Mouse (Mus musculus) bone marrow, adult 2 months (tissue): ENCODE data around the gene Dlk1.

ENCODE experiments used
- CTCF ChIP-seq: fragments of 200-500 bp; IDR thresholded peaks from 2 replicates; pipeline ENCODE4 v1.5.1; 2011; ENCODE audit warnings: low read length, control low read depth; ENCODE audit not compliant: control insufficient read depth, insufficient read depth
- POLR2A ChIP-seq: fragments of 200-500 bp; IDR thresholded peaks from 2 replicates; pipeline ENCODE4 v1.6.1; 2011; ENCODE audit warnings: low read depth, mild to moderate bottlenecking, control low read depth, low read length, borderline replicate concordance; ENCODE audit not compliant: control insufficient read depth

DNA sequence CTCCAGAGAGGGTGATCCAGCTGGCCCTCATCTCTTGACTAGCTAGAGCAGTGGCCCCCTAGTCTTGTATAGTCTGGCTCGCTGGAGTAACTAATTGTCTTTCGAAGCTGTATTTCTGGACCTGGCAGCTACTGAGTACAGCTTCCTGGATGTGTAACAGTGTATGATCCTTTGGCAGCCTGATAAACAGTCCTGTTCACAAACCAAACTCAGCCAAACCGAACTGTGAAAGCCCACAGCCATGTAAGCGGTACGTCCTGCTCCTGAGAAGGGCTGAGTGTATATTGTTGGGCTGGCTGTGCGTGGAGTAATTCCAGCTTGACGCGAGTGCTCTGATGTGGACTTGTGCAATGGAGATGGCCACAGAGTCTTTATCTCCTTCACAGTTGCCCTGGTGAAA lies 57.6 kb downstream of the Dlk1 start:
- TF ChIP-seq POLR2A (no peak), CTCF (no peak)
